Mouse (Mus musculus) cerebellum, postnatal 36 days (tissue): Measurements from ENCODE around the gene Dguok.

Experiments used
- DNase-seq, 2 experiments: peaks; one replicate each; pipeline ENCODE4 v3.0.0; 2021 to 2022; ENCODE audit warnings: mixed read lengths in 2 of 2

The Dguok gene

GRCm38 (mm10) chr6:83506258-83507167 lies at the start of gene Dguok:
Gene Dguok, minus strand, starts transcription at chr6:83506969.
- DNase-seq: peak; percentile 96 to 97

- DNase-seq: no peak
Observed at GRCm38 (mm10) chr6:83555972-83556371, 49.2 kb upstream of the Dguok start.

- no peak for DNase-seq
Observed at GRCm38 (mm10) chr6:83548346-83548745, 41.6 kb upstream of the Dguok start.

GRCm38 (mm10) chr6:83545778-83546177 lies 39.0 kb upstream of the Dguok start:
- DNase-seq: no peak

GRCm38 (mm10) chr6:83541756-83542456 lies 35.1 kb upstream of the Dguok start:
- DNase-seq: peak; percentile 59 to 60

- DNase-seq: no peak
Observed at GRCm38 (mm10) chr6:83540017-83540416, 33.2 kb upstream of the Dguok start.

GRCm38 (mm10) chr6:83536795-83537059 lies 30.0 kb upstream of the Dguok start:
- DNase-seq: no peak

GRCm38 (mm10) chr6:83536028-83536794 lies 29.4 kb upstream of the Dguok start, which contains the start of gene Actg2:
Gene Actg2, minus strand, starts transcription at chr6:83536265.
- no peak for DNase-seq

- DNase-seq: peak; percentile 70 to 73
Observed at GRCm38 (mm10) chr6:83532608-83533007, 25.8 kb upstream of the Dguok start.

- DNase-seq: peak; percentile 34 to 38
Observed at GRCm38 (mm10) chr6:83523194-83523593, 16.4 kb upstream of the Dguok start.

GRCm38 (mm10) chr6:83521784-83522183 lies 15.0 kb upstream of the Dguok start:
- DNase-seq: no peak

- DNase-seq: no peak
Observed at GRCm38 (mm10) chr6:83518637-83519036, 11.9 kb upstream of the Dguok start.

- peak in 1 of 2 experiments; percentile 20 for DNase-seq
Observed at GRCm38 (mm10) chr6:83515172-83515571, 8.4 kb upstream of the Dguok start.

GRCm38 (mm10) chr6:83512495-83512894 lies 5.7 kb upstream of the Dguok start:
- DNase-seq: peak; percentile 60 to 77

GRCm38 (mm10) chr6:83510210-83510609 lies 3.4 kb upstream of the Dguok start:
- DNase-seq: peak; percentile 46

- DNase-seq: peak; percentile 83 to 86
Observed at GRCm38 (mm10) chr6:83509442-83509841, 2.7 kb upstream of the Dguok start.

GRCm38 (mm10) chr6:83507168-83507546 lies 388 bp upstream of the Dguok start:
- DNase-seq: no peak

- no peak for DNase-seq
Observed at GRCm38 (mm10) chr6:83505554-83505953, 1.2 kb downstream of the Dguok start.

- DNase-seq: no peak
Observed at GRCm38 (mm10) chr6:83503361-83503760, 3.4 kb downstream of the Dguok start.

GRCm38 (mm10) chr6:83502656-83503055 lies 4.1 kb downstream of the Dguok start:
- peak in 1 of 2 experiments; percentile 45 for DNase-seq

GRCm38 (mm10) chr6:83501524-83502310 lies 5.1 kb downstream of the Dguok start:
- no peak for DNase-seq

- DNase-seq: no peak
Observed at GRCm38 (mm10) chr6:83500462-83500861, 6.3 kb downstream of the Dguok start.
